Mouse (Mus musculus) liver, adult (tissue): ENCODE results near the gene Ifrd1.

Experiments used
- GATA4 ChIP-seq: IDR thresholded peaks from 2 replicates; pipeline ENCODE4 v1.6.1; 2014; ENCODE audit warnings: mild to moderate bottlenecking, low read length; ENCODE audit not compliant: insufficient replicate concordance

The Ifrd1 gene

GRCm38 (mm10) chr12:40220001-40220570 lies 28.2 kb downstream of the Ifrd1 start:
- TF ChIP-seq GATA4 = no peak

- no peak for TF ChIP-seq GATA4
Observed at GRCm38 (mm10) chr12:40218430-40218945, 29.8 kb downstream of the Ifrd1 start.

GRCm38 (mm10) chr12:40217776-40218175 lies 30.5 kb downstream of the Ifrd1 start:
- TF ChIP-seq GATA4 = no peak

GRCm38 (mm10) chr12:40214888-40215876 lies 33.1 kb downstream of the Ifrd1 start:
- no peak for TF ChIP-seq GATA4

- TF ChIP-seq GATA4 = no peak
Observed at GRCm38 (mm10) chr12:40209049-40209448, 39.3 kb downstream of the Ifrd1 start.

GRCm38 (mm10) chr12:40207909-40208308 lies 40.4 kb downstream of the Ifrd1 start:
- no peak for TF ChIP-seq GATA4

- TF ChIP-seq GATA4 = no peak
Observed at GRCm38 (mm10) chr12:40202161-40203035, 45.9 kb downstream of the Ifrd1 start.

GRCm38 (mm10) chr12:40200484-40201235 lies 47.6 kb downstream of the Ifrd1 start:
- no peak for TF ChIP-seq GATA4

GRCm38 (mm10) chr12:40199795-40200402 lies 48.4 kb downstream of the Ifrd1 start:
- no peak for TF ChIP-seq GATA4

- no peak for TF ChIP-seq GATA4
Observed at GRCm38 (mm10) chr12:40199302-40199701, 49.0 kb downstream of the Ifrd1 start, which contains the start of gene Lsmem1. Lsmem1 (minus strand) TSS chr12:40199490.

GRCm38 (mm10) chr12:40198427-40198826 lies 49.9 kb downstream of the Ifrd1 start:
- no peak for TF ChIP-seq GATA4

- no peak for TF ChIP-seq GATA4
Observed at GRCm38 (mm10) chr12:40198019-40198418, 50.3 kb downstream of the Ifrd1 start.

- no peak for TF ChIP-seq GATA4
Observed at GRCm38 (mm10) chr12:40197511-40197910, 50.8 kb downstream of the Ifrd1 start.

GRCm38 (mm10) chr12:40185474-40185873 lies 62.8 kb downstream of the Ifrd1 start:
- TF ChIP-seq GATA4 = no peak
